In genomic region chr2:28446181-28446514, GRCm38 (mm10) we compare ENCODE assay signal across 7 mouse cellular contexts. TPM values are rescaled to one million over a fixed set of nuclear protein-coding genes. Genes with fewer than 3 reads are reported as not detected.
DNase-seq lines count a peak whose midpoint lies in the region; ATAC-seq and TF ChIP-seq lines count a peak whose summit lies in the region.

No protein-coding gene starts in this region.

- no peaks in the 10 kb centered on the region for H3K36me3 ChIP-seq in liver, adult 2 months (ENCODE audit: control insufficient read depth, insufficient read depth, low read length)
- no peaks in the 10 kb centered on the region for H3K36me3 ChIP-seq in intestine, embryonic 14.5 days (ENCODE audit: control insufficient read depth, insufficient read depth, low read length)
- peaks cover 14% of the 10 kb centered on the region for H3K36me3 ChIP-seq in neural tube, embryonic 13.5 days

- H3K9me3 ChIP-seq in intestine, embryonic 14.5 days (ENCODE audit: control insufficient read depth, low read length), result no peaks in the 10 kb centered on the region
- H3K9me3 ChIP-seq in neural tube, embryonic 13.5 days, result no peaks in the 10 kb centered on the region

- H3K4me3 ChIP-seq in liver, adult 2 months (ENCODE audit: insufficient read depth, low read depth, low read length), result peak overlapping the region; percentile 59; the same call in 1 of the 2 replicates
- H3K4me3 ChIP-seq in embryonic fibroblast, embryonic 13.5 days (ENCODE audit: insufficient read depth, low read length), result peak overlapping the region; percentile 38
- peak overlapping the region; percentile 65 for H3K4me3 ChIP-seq in intestine, embryonic 14.5 days (ENCODE audit: low read depth, low read length)
- peak overlapping the region; percentile 72 for H3K4me3 ChIP-seq in neural tube, embryonic 13.5 days

- 20% methylated on average over 5 of the region's 5 CpGs for WGBS in liver, adult 2 months
- WGBS in intestine, embryonic 14.5 days, result 4% methylated on average over 5 of the region's 5 CpGs
- 8% methylated on average over 5 of the region's 5 CpGs for whole genome bisulfite sequencing in neural tube, embryonic 13.5 days

- H3K4me2 ChIP-seq in intestine, embryonic 14.5 days (ENCODE audit: low read length), result peak overlapping the region; percentile 96
- H3K4me2 ChIP-seq in neural tube, embryonic 13.5 days, result peak overlapping the region; percentile 90

- DNase-seq in liver, adult 2 months (ENCODE audit: extremely low read depth, low read depth, low spot score), result no peak
- DNase-seq in liver, result no peak
- DNase-seq in intestine, embryonic 14.5 days (ENCODE audit: low spot score), result peak; percentile 69
- DNase-seq in embryo, embryonic 9.5 days (ENCODE audit: extremely low spot score), result no peak

- no peak for TF ChIP-seq POLR2A in liver, adult 2 months (IDR thresholded peaks at IDR 0.05; ENCODE audit: extremely low read depth, insufficient read depth, low read length)
- no peak for TF ChIP-seq POLR2A in embryonic fibroblast, embryonic 13.5 days (IDR thresholded peaks at IDR 0.05; ENCODE audit: low read depth, low read length)

- ATAC-seq in intestine, embryonic 14.5 days (replicated peaks; ENCODE audit: low FRiP score, low TSS enrichment, low read depth), result peak; percentile 14; the same call in 1 of the 2 replicates
- peak; percentile 49 for ATAC-seq in neural tube, embryonic 13.5 days (ENCODE audit: low read depth)
- ATAC-seq in erythroid progenitor cell, adult 5-6 weeks (replicated peaks; ENCODE audit: low FRiP score, poor library complexity, severe bottlenecking), result no peak

- no peaks in the 10 kb centered on the region for H3K79me2 ChIP-seq in liver, adult 2 months (ENCODE audit: control insufficient read depth, insufficient read depth, low read length)

- no peak for TF ChIP-seq CTCF in liver, adult 2 months (IDR thresholded peaks at IDR 0.05; ENCODE audit: low read depth, low read length)
- TF ChIP-seq CTCF in embryonic fibroblast, embryonic 13.5 days (IDR thresholded peaks at IDR 0.05; ENCODE audit: borderline replicate concordance, insufficient read depth, low read length), result no peak

- peak overlapping the region; percentile 62; the same call in 1 of the 2 replicates for H3K9ac ChIP-seq in liver, adult 2 months (ENCODE audit: low read depth, low read length)
- H3K9ac ChIP-seq in intestine, embryonic 14.5 days (ENCODE audit: low read length), result peak overlapping the region; percentile 73
- H3K9ac ChIP-seq in neural tube, embryonic 13.5 days, result peak overlapping the region; percentile 91

- H3K27me3 ChIP-seq in liver, adult 2 months (ENCODE audit: control insufficient read depth, insufficient read depth, low read length), result peaks cover 16% of the 10 kb centered on the region
- no peaks in the 10 kb centered on the region for H3K27me3 ChIP-seq in intestine, embryonic 14.5 days (replicated peaks; ENCODE audit: control insufficient read depth, insufficient read depth, low read length)
- 0 out of 2 replicates have a peak, but pooled peaks cover 5% of the 10 kb centered on the region for H3K27me3 ChIP-seq in neural tube, embryonic 13.5 days

- H3K4me1 ChIP-seq in liver, adult 2 months (ENCODE audit: control insufficient read depth, insufficient read depth, low read length), result no peaks in the 10 kb centered on the region; the same call in 1 of the 2 replicates
- no peaks in the 10 kb centered on the region for H3K4me1 ChIP-seq in embryonic fibroblast, embryonic 13.5 days (ENCODE audit: control insufficient read depth, insufficient read depth, low read length)
- peaks cover 18% of the 10 kb centered on the region; the same call in 1 of the 2 replicates for H3K4me1 ChIP-seq in intestine, embryonic 14.5 days (replicated peaks; ENCODE audit: control insufficient read depth, insufficient read depth, low read length)
- H3K4me1 ChIP-seq in neural tube, embryonic 13.5 days (replicated peaks), result peaks cover 23% of the 10 kb centered on the region

- H3K27ac ChIP-seq in liver, adult 2 months (replicated peaks; ENCODE audit: insufficient read depth, low read depth, low read length), result no peak overlapping the region
- H3K27ac ChIP-seq in embryonic fibroblast, embryonic 13.5 days (ENCODE audit: insufficient read depth, low read length), result no peak overlapping the region
- no peak overlapping the region; the same call in 1 of the 2 replicates for H3K27ac ChIP-seq in intestine, embryonic 14.5 days (ENCODE audit: low read depth)
- H3K27ac ChIP-seq in neural tube, embryonic 13.5 days (replicated peaks), result peak overlapping the region; percentile 83

RNA-seq across cellular contexts. Expression of gene Ppp1r26, which starts 0.5 kb away (rescaled TPM):
- total RNA-seq in liver, adult 2 months (2014; rRNA removed), result 0.07 and 0.09 TPM in 2 replicates
- 0.07 and 0.10 TPM in 2 replicates for polyA plus RNA-seq in liver, adult 2 months (2012; rRNA removed)
- 2.4 and 3.7 TPM in 2 replicates for polyA plus RNA-seq in embryonic fibroblast, embryonic 13.5 days (2011; ENCODE audit: insufficient read length, low read depth, missing spikeins)
- polyA plus RNA-seq in intestine, embryonic 14.5 days (2014; fragmentation: Nextera tagmentation; extraction: Ambion mirVana), result 4.5 and 5.2 TPM in 2 replicates
- polyA plus RNA-seq in neural tube, embryonic 13.5 days (2015; fragmentation: Nextera tagmentation; extraction: Ambion mirVana), result 10.3 and 11.1 TPM in 2 replicates
- not detected in 2 replicates for total RNA-seq in erythroid progenitor cell, adult 5-6 weeks (2015; ENCODE audit: low replicate concordance)
- total RNA-seq in erythroid progenitor cell, adult 5-6 weeks (2017; ENCODE audit: low replicate concordance), result not detected in 2 replicates

RNA-seq across cellular contexts. Expression of gene 1700007K13Rik, which starts 20.0 kb away (rescaled TPM):
- 0.28 TPM in 1 of 2 replicates, not detected in the other for total RNA-seq in liver, adult 2 months (2014; rRNA removed)
- not detected in 2 replicates for polyA plus RNA-seq in liver, adult 2 months (2012; rRNA removed)
- polyA plus RNA-seq in embryonic fibroblast, embryonic 13.5 days (2011; ENCODE audit: insufficient read length, low read depth, missing spikeins), result 6.6 and 6.8 TPM in 2 replicates
- 0.28 TPM in 1 of 2 replicates, not detected in the other for polyA plus RNA-seq in intestine, embryonic 14.5 days (2014; fragmentation: Nextera tagmentation; extraction: Ambion mirVana)
- polyA plus RNA-seq in neural tube, embryonic 13.5 days (2015; fragmentation: Nextera tagmentation; extraction: Ambion mirVana), result 2.6 and 2.8 TPM in 2 replicates
- total RNA-seq in erythroid progenitor cell, adult 5-6 weeks (2015; ENCODE audit: low replicate concordance), result not detected in 2 replicates
- not detected in 2 replicates for total RNA-seq in erythroid progenitor cell, adult 5-6 weeks (2017; ENCODE audit: low replicate concordance)

RNA-seq across cellular contexts. Expression of gene Mrps2, which starts 21.7 kb away (rescaled TPM):
- 10.9 and 14.3 TPM in 2 replicates for total RNA-seq in liver, adult 2 months (2014; rRNA removed)
- polyA plus RNA-seq in liver, adult 2 months (2012; rRNA removed), result 51.5 and 52.3 TPM in 2 replicates
- polyA plus RNA-seq in embryonic fibroblast, embryonic 13.5 days (2011; ENCODE audit: insufficient read length, low read depth, missing spikeins), result 33.1 and 37.4 TPM in 2 replicates
- polyA plus RNA-seq in intestine, embryonic 14.5 days (2014; fragmentation: Nextera tagmentation; extraction: Ambion mirVana), result 64.4 and 69.1 TPM in 2 replicates
- polyA plus RNA-seq in neural tube, embryonic 13.5 days (2015; fragmentation: Nextera tagmentation; extraction: Ambion mirVana), result 52.7 and 56.2 TPM in 2 replicates
- 8.0 and 8.3 TPM in 2 replicates for total RNA-seq in erythroid progenitor cell, adult 5-6 weeks (2015; ENCODE audit: low replicate concordance)
- 2.3 and 5.9 TPM in 2 replicates for total RNA-seq in erythroid progenitor cell, adult 5-6 weeks (2017; ENCODE audit: low replicate concordance)

RNA-seq across cellular contexts. Expression of gene Gbgt1, which starts 50.5 kb away (rescaled TPM):
- total RNA-seq in liver, adult 2 months (2014; rRNA removed), result 0.65 and 1.7 TPM in 2 replicates
- 0.66 and 0.86 TPM in 2 replicates for polyA plus RNA-seq in liver, adult 2 months (2012; rRNA removed)
- polyA plus RNA-seq in embryonic fibroblast, embryonic 13.5 days (2011; ENCODE audit: insufficient read length, low read depth, missing spikeins), result not detected in 2 replicates
- polyA plus RNA-seq in intestine, embryonic 14.5 days (2014; fragmentation: Nextera tagmentation; extraction: Ambion mirVana), result 4.7 and 5.2 TPM in 2 replicates
- polyA plus RNA-seq in neural tube, embryonic 13.5 days (2015; fragmentation: Nextera tagmentation; extraction: Ambion mirVana), result 1.6 and 1.7 TPM in 2 replicates
- total RNA-seq in erythroid progenitor cell, adult 5-6 weeks (2015; ENCODE audit: low replicate concordance), result 2.9 TPM in 1 of 2 replicates, not detected in the other
- total RNA-seq in erythroid progenitor cell, adult 5-6 weeks (2017; ENCODE audit: low replicate concordance), result 0.39 and 4.9 TPM in 2 replicates

RNA-seq across cellular contexts. Expression of gene Gm10134, which starts 59.7 kb away (rescaled TPM):
- not detected in 2 replicates for total RNA-seq in liver, adult 2 months (2014; rRNA removed)
- polyA plus RNA-seq in liver, adult 2 months (2012; rRNA removed), result not detected in 2 replicates
- not detected in 2 replicates for polyA plus RNA-seq in embryonic fibroblast, embryonic 13.5 days (2011; ENCODE audit: insufficient read length, low read depth, missing spikeins)
- 6.4 and 15.5 TPM in 2 replicates for polyA plus RNA-seq in intestine, embryonic 14.5 days (2014; fragmentation: Nextera tagmentation; extraction: Ambion mirVana)
- 2.6 and 4.0 TPM in 2 replicates for polyA plus RNA-seq in neural tube, embryonic 13.5 days (2015; fragmentation: Nextera tagmentation; extraction: Ambion mirVana)
- not detected in 2 replicates for total RNA-seq in erythroid progenitor cell, adult 5-6 weeks (2015; ENCODE audit: low replicate concordance)
- total RNA-seq in erythroid progenitor cell, adult 5-6 weeks (2017; ENCODE audit: low replicate concordance), result not detected in 2 replicates
